Mouse (Mus musculus) thymus, adult 2 months (tissue): ENCODE data around the gene Csmd2.

Experiments used
- CTCF ChIP-seq: fragments of 200-500 bp; IDR thresholded peaks from 2 replicates; pipeline ENCODE4 v1.5.1; 2012; ENCODE audit warnings: mild to moderate bottlenecking, control low read depth, low read length, moderate library complexity, borderline replicate concordance; ENCODE audit not compliant: control insufficient read depth, poor library complexity, insufficient read depth; ENCODE audit errors: extremely low read depth
- POLR2A ChIP-seq: fragments of 200-500 bp; IDR thresholded peaks from 2 replicates; pipeline ENCODE4 v1.6.1; 2012; ENCODE audit warnings: mild to moderate bottlenecking, low read length, control low read depth, moderate library complexity; ENCODE audit not compliant: control insufficient read depth, poor library complexity, insufficient read depth; ENCODE audit errors: extremely low read depth

DNA sequence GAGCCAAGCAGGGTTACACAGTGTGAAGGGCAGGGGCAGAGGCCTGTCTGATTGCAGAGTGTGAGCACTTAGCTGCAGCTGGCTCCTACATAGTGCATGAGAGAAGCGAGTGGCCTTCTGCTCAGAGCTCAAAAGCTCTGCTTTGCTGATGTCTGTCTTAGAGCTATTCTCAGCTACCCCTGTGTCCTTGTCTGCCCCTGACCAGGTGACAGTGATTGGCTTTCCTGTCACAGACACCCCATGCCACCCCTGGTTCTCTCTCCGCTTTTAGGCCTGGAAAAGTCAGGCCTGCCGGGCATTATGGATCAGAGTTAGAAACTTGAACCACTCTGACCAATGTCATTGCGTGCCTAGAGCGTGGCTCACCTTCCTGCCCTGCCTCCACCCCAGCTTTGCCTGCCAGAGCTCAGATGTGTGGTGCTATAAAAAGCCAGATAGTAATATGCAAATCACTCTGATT, 99.5 kb downstream of the Csmd2 start:
- TF ChIP-seq POLR2A (no peak), CTCF (no peak)
